Mouse (Mus musculus) spleen, embryonic (tissue): Measurements from ENCODE around the gene Cx3cl1.

Experiments
- CTCF ChIA-PET: fragments of 350-600 bp; sonication (Branson Sonifier 250); formaldehyde crosslinking; loops from one replicate; lab custom pipeline; 2022; lab: Charles Lee

The Cx3cl1 gene

DNA sequence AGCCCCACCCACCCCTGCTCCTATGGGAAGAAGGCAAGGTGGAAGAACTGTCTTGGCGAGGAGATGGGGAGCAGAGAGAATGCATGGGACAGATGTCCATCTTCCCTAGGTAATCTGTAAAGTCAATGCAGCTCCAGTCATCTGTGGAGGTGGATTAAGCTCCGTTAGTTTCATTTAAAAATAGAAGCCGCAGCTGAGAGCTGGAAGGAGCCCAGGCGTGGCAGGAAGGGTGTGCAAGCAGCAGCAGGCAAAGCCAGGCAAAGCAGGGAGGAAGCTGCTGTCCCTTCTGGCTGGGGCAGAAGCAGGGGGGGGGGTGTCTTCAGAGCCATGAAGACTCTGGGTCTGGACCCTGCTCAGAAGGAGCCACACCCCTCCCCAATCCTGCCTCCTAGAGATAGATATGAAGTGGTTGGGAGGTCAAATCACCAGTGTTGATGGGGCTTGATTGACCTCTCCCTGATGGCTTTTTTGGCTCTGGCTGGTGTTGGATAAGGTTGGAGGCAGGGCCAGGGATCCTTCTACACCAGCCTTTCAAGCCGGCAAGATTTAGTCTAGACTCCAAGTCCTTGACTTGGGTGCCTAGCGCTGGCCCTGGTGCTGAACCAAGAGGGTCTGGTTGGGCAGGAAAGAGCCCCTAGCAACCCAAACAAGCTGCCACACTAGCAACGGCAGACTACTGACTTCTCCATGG lies 28.6 kb downstream of the Cx3cl1 start:
- CTCF ChIA-PET = no interaction called here

DNA sequence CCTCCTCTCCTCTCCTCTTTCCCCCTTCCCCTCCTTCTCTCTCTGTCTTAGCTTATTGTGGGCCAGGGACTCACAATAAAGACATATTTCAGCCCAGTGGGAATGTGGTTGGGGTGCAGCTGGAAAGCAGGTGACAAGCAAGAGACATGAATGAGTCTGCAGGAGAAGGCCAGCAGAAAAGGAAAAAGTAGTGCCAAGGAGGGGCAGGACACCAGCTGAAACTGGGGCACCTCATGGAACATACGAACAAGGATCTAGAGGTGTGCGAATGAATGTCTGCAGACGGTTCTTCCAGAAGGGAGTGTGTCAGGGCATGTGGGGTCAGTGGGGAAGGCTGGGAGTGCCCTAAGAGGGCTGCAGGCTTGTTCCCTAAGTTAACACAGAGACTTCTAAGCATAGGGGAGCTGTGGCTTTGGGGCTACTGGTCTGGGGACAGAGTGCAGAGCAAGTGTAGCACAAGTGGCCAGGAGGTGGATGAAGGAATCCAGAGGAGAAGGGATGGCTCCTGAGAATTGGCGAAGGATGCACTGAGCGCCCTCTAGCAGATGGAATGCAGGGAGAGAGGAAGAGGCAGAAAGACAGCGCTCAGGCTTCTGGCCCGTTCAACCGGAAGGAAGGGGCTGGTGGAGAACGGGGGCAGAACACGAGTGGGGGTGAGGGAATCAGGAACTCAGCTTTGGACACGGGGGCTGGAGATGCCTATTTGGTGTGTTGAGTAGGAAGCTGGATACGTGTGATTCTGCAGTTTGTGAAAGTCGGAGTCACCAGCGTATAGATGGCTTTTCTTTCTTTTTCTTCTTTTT lies 29.7 kb downstream of the Cx3cl1 start:
- CTCF ChIA-PET = no interaction called here

DNA sequence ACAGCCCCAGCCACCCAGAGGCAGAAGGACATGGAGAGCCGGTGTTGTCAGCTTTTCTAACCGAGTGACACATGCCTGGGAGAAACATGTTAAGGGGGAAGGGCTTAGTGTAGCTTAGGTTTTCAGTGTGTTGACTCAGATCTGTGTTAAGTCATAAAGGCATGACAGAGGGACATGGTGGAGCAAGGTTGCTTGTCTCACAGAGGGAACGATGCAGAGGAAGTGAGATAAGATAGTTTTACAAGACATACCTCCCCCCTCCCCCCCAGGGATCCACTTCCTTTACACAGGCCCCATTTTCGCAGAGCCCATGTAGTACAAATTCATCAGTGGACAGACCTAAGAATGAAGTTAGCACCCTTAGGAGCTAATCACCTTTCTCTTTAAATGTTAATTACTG lies 30.6 kb downstream of the Cx3cl1 start:
- CTCF ChIA-PET = interaction anchor here (0.6 kb wide), 1 partner anchor 253 kb away, joined by 3 read pairs; no protein-coding TSS in a partner anchor

DNA sequence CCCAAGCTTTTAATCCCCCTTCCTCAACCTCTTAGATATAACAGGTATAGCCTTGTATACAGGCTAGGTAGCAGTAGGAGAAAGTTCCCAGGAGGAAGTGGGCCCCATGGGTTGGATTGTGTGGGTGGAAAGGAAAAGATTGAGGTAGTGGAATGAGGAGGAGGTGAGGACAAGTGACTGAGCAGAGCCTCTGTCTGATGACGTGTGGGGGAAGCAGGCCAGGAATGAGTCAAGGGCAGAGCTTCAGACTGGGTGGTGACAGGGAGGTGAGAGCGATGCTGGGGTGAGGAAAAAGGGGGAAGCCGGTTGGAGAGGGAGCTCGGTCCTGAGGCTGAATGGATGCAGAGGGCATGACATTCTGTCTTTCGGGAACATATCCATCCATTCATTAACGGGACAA lies 31.7 kb downstream of the Cx3cl1 start:
- CTCF ChIA-PET = interaction anchor here (0.8 kb wide), 1 partner anchor 15 kb away, joined by 5 read pairs; no protein-coding TSS in a partner anchor

DNA sequence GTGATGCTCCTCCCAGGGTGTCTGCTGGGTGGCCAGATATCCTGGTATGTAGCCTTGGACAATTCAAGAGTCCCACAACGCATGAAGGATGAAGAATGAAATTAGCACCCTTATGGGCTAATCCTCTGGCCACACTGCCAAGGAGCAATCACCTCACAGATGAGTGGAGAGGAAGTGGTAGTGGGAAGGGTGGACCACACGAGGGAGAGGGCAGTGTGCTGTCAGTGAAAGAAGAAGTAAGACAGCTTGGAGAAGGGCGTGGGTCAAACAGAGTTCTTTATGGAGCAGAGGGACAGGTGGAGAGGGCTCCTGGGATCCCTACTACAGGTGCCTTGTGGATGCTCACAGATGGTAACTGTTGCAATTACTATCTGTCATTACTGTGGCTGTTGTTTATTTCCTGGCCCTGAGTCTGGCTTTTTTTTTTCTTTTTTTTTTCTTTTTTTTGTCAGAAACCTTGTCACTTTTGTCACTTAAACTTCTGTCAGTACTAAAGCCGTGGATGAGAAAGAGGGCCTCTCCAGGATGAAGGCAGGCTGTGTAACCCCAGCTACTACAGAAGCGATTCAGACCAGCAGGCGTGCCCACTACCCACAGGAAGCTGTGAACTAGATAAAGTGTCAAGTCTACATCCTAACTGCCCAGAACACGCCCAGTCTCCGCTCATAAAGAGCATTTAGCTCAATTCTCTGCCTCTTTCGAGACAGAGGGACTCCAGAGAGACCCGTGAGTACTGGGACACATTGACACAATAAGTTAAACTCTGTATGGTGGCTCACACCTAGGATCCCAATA lies 32.9 kb downstream of the Cx3cl1 start:
- CTCF ChIA-PET = no interaction called here

DNA sequence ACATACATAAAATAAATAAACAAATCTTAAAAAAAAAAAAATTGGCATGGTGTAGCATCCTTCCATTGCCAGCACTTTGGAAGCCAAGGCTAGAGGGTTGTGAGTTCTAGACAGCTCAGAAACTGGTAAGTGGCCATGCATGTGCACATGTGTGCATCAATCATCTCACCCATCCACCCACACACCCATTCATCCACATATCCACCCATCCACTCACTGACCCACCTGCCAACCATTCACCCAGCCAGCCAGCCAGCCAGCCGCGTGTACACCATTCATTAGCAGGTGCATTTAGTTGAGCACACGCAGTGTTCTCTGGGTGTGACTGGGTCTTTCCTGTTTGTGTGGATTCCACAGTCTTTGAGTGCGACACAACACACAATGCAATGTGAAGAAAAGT lies 34.0 kb downstream of the Cx3cl1 start:
- CTCF ChIA-PET = no interaction called here

DNA sequence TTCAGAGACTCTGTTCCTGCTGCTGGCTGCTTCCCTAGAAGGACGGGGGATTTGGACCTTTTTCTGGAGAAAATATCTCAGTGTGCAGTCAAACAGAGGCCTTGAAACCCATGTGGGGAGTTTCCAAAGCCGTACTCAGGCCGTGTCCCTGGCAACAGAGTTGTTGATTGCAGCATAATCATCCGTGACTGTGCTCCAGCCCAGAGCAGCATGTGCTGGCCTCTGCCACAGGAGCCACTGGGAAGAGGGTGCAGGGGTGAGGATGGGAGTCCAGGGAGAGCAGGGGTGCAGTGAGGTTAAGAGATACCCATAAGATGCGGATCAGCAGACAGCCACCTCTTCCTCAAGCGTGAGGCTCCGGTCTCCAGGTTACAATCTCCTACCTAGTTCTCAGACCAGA lies 35.7 kb downstream of the Cx3cl1 start:
- CTCF ChIA-PET = no interaction called here

DNA sequence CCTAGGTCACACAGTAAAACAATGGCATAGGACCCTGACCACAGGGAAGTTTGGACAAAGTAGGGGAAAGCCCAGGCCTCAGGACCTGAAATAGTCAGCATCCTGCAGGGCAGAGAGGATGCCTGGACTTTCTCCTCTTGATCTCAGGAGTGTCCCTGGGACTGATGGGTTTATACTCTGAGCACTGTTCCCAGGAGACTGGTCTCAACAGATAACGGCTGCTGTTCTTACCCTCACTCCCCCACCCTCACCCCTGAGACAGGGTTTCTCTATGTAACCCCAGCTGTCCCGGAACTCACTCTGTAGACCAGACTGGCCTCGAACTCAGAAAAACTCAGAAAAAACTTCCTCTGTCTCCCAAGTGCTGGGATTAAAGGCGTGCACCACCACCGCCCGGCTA lies 36.6 kb downstream of the Cx3cl1 start:
- CTCF ChIA-PET = no interaction called here

DNA sequence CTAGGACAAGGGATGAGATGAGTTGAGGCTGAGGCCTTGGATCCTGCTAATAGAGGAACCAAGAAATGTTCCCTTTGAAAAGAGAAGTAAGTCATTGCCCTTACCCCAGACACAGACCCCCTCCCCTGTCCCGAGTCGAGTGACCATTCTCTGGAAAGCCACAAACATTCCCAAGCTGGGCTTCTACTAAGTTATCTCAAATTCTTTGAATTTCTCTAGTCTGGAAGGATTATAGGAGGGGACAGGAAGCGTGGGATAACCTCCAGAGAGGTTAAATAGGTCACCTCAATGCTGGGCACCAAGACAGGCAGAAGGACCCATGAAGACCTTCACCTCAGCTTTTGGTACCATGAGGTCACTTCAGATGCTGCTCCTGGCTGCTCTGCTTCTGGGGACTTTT lies 38.3 kb downstream of the Cx3cl1 start, which contains the start of gene Ccl17:
Gene Ccl17, plus strand, starts transcription at position 301 of the 400 bp plus-strand sequence.
- CTCF ChIA-PET = no interaction called here

DNA sequence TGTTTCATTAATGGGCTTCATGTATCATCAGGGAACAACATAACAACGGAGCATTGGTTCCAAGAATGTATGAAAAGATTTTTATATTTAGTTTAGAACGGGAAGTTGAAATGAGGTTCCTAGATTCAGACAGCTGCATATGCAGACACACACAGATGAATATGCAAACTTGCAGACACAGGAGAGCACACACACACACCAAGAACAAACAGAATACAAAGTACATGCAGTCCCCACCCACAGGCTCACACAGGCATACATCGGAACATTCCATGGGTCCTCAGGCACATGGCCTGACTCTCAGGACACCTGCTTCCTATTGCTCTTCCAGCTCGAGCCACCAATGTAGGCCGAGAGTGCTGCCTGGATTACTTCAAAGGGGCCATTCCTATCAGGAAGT lies 39.0 kb downstream of the Cx3cl1 start:
- CTCF ChIA-PET = no interaction called here

DNA sequence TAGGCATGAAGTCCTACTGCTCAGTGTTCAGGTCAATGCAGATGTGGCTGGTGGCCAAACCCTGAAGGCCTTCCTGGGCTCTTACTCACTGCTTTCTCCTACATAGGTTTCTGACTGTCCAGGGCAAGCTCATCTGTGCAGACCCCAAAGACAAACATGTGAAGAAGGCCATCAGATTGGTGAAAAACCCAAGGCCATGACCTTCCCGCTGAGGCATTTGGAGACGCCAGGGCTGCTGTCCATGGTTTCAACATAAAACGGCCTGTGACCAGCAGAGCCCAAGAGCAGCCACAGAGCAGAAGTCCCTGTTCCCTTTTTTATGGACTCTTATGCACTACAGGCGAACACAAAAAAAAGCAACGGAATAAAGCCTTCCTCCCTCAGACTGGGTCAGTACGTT lies 39.8 kb downstream of the Cx3cl1 start:
- CTCF ChIA-PET = interaction anchor here (0.6 kb wide), 1 partner anchor 163 kb away, joined by 7 read pairs; the partner anchor contains the start of gene Adgrg1

DNA sequence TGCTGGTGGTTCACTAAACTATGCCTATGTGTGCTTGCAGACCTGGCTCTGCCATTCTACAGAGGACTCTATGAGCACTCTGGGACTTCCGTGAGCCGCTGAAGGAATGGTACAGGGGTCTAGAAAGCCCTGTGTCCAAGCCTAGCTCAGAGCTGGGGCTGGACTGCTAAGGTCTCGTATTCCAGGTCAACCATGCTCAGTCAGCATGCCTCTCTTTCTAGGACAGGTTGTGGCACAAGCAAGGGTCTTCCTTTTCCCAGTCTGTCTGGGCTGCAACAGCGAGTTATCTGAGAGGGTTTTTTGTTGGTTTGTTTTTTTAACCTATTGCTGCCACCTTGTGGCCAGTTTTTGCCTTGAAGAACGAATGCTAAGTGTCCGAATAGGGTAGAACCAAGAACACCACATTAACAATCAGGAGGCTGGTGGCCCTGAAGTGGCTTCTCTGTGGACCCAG lies 40.9 kb downstream of the Cx3cl1 start:
- CTCF ChIA-PET = no interaction called here

DNA sequence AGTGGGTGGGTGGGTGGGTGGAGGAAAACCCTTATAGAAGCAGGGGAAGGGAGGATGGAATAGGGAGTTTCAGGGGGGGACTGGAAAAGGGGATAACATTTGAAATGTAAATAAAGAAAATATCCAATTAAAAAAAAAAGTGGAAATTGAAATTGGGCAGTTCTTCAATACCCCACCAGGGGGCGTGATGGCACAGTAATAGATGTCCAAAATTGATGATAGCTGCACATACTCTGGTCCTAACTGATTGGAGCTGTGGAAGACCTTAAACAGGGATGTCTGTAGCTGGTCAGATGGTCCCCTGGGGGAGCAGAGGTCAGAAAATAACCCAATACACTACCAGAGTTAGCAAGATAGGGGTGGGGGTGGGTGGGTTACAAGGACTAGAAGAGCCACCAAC lies 42.7 kb downstream of the Cx3cl1 start:
- CTCF ChIA-PET = interaction anchor here (0.6 to 1.0 kb wide), 5 partner anchors 29 to 111 kb away, joined by 3 to 5 read pairs (median 4); no protein-coding TSS in a partner anchor

DNA sequence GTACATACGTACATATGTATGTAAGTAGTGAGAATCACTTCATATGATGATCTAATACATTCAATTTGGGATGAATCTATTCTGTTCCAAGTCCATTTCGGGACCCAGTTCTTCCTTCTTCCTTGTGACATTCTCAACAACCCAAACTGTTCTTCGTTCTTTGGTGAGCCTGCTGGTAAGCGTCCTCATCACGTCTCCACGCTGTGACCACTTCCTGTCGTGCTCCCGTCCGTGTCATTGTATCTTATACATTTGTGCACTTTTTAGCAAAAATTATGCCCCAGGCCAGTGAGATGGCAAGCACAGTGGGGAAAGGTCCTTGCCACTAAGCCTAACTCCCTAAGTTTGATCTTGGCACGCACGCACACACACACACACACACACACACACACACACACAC lies 46.1 kb downstream of the Cx3cl1 start:
- CTCF ChIA-PET = no interaction called here

DNA sequence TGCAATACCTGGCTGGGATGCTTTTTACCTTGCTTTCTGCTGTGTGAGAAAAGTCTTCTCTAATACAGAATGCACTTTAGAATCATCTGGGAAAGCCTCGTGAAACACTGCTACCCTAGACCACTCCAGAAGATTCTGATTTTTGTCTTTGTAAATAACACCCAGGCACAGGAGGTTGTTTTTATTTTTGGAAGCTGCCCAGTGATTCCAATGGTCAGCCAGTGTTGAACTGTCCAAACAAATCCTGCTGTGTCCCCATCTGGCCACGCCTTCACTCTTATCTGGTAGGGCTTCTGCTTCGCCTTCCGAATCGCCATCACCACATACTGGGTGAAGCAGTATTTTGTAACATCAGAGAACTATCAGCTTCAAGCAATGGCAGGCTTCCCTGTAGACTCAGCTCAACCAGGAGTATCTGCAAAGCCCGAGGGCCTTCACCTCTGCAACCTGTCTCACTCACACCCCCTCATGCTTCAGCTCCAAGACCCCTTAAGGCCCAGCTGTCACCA lies 47.9 kb downstream of the Cx3cl1 start:
- CTCF ChIA-PET = interaction anchor here (0.6 kb wide), 1 partner anchor 655 kb away, joined by 3 read pairs; no protein-coding TSS in a partner anchor

DNA sequence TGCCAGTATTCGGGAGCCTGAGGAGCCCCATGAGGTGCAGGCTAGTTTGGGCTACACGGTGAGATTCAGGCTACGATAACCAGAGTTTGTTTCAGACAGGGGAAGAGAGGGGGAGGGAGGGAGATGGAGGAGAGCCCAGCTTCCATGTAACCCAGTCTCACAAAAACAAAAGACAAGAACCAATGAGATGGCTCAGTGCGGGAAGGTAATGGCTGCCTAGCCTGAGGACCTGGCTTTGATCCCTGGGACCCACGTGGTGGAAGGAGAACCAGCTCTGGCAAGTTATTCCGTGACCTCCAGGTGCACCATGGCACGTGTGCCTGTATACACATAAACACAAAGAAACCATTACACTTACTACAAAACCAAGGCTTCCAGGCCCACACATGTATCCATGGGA lies 48.7 kb downstream of the Cx3cl1 start:
- CTCF ChIA-PET = no interaction called here

DNA sequence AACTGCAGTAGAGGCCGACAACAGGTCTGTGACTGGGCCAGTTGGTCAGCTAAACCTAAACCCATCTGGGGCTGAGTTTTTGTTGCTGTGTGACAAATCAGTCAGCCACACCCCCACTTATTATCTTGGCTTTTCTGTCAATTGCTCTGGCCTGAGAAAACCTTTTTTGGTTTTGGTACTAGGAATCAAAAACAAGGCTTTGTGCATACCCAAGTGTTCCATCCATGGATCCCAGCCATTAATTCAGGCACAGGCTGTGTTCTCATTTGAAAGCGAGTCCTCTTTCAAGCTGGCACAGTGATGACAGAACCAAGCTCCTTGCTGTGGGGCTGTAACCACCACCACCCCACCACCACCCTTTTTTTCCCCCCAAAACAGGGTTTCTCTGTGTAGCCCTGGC lies 49.6 kb downstream of the Cx3cl1 start:
- CTCF ChIA-PET = no interaction called here

DNA sequence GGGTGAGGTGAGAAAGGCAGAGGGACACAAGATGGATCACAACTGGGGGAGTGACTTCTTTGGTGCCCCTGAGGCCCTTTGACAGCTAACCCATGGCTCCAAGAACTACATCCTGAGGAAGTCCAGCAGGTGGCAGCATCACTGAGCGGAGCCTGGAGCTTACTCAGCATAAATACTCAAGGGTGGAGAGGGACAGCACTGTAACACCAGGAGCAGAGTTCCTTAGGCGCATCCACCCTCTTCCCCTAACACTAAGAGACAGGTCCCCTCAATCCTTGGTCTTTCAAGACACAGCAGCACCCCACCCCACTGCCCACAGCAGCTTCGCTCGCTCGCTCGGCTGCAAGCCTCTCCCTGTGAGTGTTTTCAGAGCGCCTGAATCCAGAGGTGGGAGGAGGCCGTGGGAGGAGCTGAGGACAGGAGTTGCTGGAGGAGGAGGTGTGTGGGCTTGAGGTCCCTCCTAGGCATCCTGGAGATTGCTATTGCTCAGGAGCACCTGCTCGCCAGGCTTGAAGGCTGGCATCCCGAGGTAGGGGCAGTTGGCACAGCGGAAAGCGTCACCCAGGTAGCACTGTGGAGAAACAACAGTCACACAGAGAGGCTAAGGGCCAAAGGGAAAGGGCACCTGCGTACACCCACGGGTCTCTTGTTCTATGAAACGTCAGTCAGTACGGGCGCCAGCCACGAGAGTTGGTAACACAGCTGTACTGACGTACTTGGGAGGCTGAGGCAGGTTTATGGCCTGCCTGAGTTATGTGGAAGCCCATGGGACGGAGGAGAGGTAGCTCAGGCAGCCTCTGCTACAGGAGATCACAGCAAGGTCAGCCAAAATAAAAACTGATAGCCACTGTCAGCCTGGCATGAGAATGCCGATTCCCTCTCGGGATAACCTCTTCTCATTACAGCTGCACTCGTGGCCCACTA lies 51.1 kb downstream of the Cx3cl1 start:
- CTCF ChIA-PET = interaction anchor here (1.2 kb wide), 1 partner anchor 9 kb away, joined by 3 read pairs; no protein-coding TSS in a partner anchor

DNA sequence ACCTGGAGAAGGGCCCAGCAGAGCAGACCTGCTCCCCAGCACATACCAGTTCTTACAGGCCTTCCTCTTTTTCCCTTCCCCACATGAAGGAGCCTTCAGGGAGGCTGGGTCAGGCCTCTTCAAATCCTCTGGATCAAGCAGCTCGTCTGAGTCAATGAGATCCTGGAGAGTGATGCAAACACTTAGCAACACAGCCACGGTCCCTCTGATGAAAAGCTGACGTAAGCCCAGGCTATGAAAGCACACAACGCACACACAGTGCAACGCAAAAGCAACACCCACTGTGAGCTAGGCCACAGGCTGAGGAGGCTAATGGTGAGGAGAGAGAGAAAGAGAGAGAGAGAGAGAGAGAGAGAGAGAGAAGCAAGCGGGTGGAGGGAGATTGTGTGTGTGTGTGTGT lies 53.4 kb downstream of the Cx3cl1 start:
- CTCF ChIA-PET = no interaction called here

DNA sequence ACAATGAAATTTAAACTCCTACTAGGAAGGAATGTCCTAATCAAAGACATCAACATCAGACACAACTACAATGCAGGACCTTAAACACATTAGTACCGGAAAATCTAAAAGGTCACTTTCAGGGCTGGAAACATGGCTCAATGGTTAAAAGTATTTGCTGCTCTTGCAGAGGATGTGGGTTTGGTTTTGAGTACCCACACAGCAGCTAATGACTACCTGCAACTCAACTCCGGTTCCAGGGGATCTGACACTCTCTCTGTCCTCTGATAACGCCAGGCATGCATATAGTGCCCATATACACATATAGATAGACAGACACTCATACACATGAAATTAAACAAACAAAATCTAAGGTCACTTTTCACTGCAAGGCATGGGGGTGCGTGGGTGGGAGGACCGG lies 54.4 kb downstream of the Cx3cl1 start:
- CTCF ChIA-PET = no interaction called here
